Mouse (Mus musculus) heart, postnatal 0 days (tissue): ENCODE results near the gene Efhd2.
A peak's percentile ranks its signal among the peaks of the same experiment; 100 is the strongest.

ENCODE experiments used
- CTCF ChIP-seq: IDR thresholded peaks from 2 replicates; pipeline ENCODE4 v1.5.1; 2016; ENCODE audit warnings: antibody characterized with exemption, control low read depth, low read depth
- EP300 ChIP-seq: IDR thresholded peaks from 2 replicates; pipeline ENCODE4 v1.6.1; 2016; ENCODE audit warnings: antibody characterized with exemption, low read depth

DNA sequence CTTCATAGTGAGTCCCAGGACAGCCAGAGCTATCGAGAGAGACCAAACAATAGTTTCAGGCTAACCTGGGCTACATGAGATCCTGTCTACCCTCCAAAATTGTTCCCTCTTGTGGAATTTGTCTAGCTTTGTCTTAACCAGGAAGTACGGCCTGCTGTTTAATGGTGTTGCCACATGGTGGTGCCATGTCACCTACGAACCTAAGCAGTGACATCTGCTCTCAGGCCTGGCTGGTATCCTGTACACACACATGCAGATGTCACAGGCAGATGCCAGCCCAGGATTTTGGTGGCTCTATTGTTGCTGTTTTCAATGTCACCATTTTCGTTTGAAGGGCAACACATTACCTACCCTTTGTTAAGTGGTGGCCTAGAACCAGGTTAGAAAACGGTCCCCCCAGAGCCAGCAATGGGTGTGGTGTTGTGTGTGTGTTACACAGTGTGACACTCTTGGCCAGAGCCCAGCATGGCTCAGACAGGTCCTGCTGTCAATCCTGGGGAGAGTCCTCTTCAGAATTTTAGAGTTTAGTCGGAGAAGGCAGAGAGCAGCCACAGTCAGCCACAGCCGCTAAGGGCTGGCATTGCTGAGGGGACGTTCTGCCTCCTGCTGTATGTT is 64.8 kb downstream of the Efhd2 start:
- TF ChIP-seq CTCF = peak; percentile 81
- TF ChIP-seq EP300 = no peak
